In the genomic region with DNA sequence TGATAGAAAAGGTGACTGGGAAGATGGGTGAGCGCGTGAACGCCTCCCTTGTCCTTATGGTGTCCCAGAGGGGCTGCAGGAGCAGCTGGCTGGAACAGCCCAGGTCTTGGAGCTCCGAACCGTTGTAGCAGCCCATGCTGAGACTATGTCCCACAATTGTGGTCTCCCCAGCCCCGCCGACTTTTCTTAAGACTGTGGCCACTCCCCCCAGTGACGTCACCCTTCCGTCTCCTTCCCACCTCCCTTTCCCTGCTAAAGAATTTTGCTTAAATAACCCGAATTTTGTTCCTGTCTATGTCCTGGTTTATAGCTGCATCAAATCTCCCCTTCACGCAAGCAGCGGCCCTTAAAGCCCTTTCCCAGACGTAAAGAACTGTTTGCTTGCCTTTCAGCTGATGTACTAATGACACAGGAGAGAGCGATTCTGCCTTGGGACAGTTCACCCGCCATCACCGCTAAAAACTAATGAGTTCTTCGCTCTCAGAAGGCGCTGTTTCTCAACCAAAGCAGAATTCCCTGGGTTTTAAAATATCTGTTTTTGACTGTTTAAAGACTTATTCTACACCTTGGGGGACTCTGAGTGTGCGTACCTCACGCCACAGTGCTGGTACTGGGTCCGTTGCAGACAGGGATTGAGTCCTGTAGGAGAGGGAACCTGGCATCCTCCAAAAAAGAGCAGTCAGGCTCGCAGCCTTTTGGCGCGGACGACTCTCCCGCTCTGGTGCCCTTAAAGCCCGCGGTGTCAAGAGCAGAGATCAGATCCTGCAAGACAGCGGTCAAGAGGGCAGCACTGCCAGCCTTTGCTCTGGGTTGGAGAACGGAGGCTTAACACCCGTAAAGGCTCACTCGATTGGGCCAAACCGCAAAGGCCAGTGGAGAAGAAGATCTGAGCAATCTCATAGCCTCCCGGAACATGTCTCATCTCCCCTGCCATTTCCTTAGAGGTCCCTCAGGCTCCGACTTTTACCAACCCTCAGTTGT, we compare ENCODE assay signal across 8 mouse cellular contexts. TPM values are rescaled to one million over a fixed set of nuclear protein-coding genes. Genes with fewer than 3 reads are reported as not detected.
DNase-seq lines count a peak whose midpoint lies in the region; ATAC-seq lines count a peak whose summit lies in the region.

A gene (minus strand): TSS at position 174 of the 981 bp plus-strand sequence.

- H3K4me2 ChIP-seq in forebrain, embryonic 11.5 days (ENCODE audit: low read depth, low read length, severe bottlenecking) = peak within 1 kb of the TSS; percentile 97

- peak; percentile 42 for DNase-seq in CD4-positive helper T cell, adult 2 months (ENCODE audit: low read depth, low spot score)
- DNase-seq in ZHBTc4 (ENCODE audit: low read depth, low spot score) = peak; percentile 50
- DNase-seq in forebrain, embryonic 11.5 days (ENCODE audit: low spot score) = peak; percentile 72
- DNase-seq in heart, postnatal 14 days = peak; percentile 54 to 64
- peak; percentile 74 to 78 for DNase-seq in kidney, postnatal 4 days
- DNase-seq in lung, postnatal 25 days (ENCODE audit: low spot score) = peak; percentile 33
- peak; percentile 25 for DNase-seq in ovary, postnatal 36 days (ENCODE audit: low spot score)
- peak; percentile 28 to 63 for DNase-seq in urinary bladder, postnatal 4 days (ENCODE audit: low spot score in 2 of 2)

- H3K36me3 ChIP-seq in forebrain, embryonic 11.5 days (ENCODE audit: control insufficient read depth, insufficient read depth, low read length) = no peaks in the 10 kb centered on the region

- WGBS in forebrain, embryonic 11.5 days = under 1% methylated on average over 35 of the region's 35 CpGs

- H3K27ac ChIP-seq in forebrain, embryonic 11.5 days (ENCODE audit: low read depth, low read length) = no peak within 1 kb of the TSS

- intact Hi-C loops in heart, postnatal 14 days (cut with DNase I) = loop anchor here (5.0 kb wide), 1 partner anchor 38 kb away; no protein-coding TSS in a partner anchor

- no peaks in the 10 kb centered on the region for H3K9me3 ChIP-seq in forebrain, embryonic 11.5 days (ENCODE audit: control insufficient read depth, low read length)

- peaks cover 5% of the 10 kb centered on the region; the same call in 1 of the 2 replicates for H3K4me1 ChIP-seq in forebrain, embryonic 11.5 days (replicated peaks; ENCODE audit: control insufficient read depth, insufficient read depth, low read length)

- peaks cover 22% of the 10 kb centered on the region for H3K27me3 ChIP-seq in forebrain, embryonic 11.5 days (ENCODE audit: control insufficient read depth, insufficient read depth, low read length)

- H3K9ac ChIP-seq in forebrain, embryonic 11.5 days (ENCODE audit: low read length) = peak within 1 kb of the TSS; percentile 39

- peak within 1 kb of the TSS; percentile 51 for H3K4me3 ChIP-seq in forebrain, embryonic 11.5 days (ENCODE audit: low read depth, low read length)

- peak; percentile 86 for ATAC-seq in forebrain, embryonic 11.5 days (replicated peaks; ENCODE audit: low FRiP score)

RNA-seq across cellular contexts. Expression of the gene that starts here (rescaled TPM):
- polyA plus RNA-seq in forebrain, embryonic 11.5 days (2014; fragmentation: Nextera tagmentation; extraction: Ambion mirVana) = 0.45 and 0.75 TPM in 2 replicates
- under 1 TPM in 1 of 2 experiments, not detected in 1; 0.27 TPM for total RNA-seq in heart, postnatal 14 days (2021)

Comparison
In these comparisons a context has a peak if more than half of its experiments do, and no peak if none do; other contexts are left out.
1. Peak in DNase-seq, ATAC-seq, H3K4me3 ChIP-seq, H3K9ac ChIP-seq and H3K4me2 ChIP-seq in forebrain, embryonic 11.5 days; RNA of the gene not detected or under 1 TPM.
2. Peak in DNase-seq in heart, postnatal 14 days; RNA of the gene not detected or under 1 TPM.
3. DNase-seq: peak in every context shown above with its lines; median percentile 76 in kidney, postnatal 4 days; 72 in forebrain, embryonic 11.5 days; 59 in heart, postnatal 14 days; 50 in ZHBTc4; 46 in urinary bladder, postnatal 4 days; 42 in CD4-positive helper T cell, adult 2 months; 33 in lung, postnatal 25 days; 25 in ovary, postnatal 36 days.